Mouse (Mus musculus) cortical plate, adult 2 months (tissue): ENCODE measurements around the gene Adh1.

Source experiments
- CTCF ChIP-seq: fragments of 200-500 bp; IDR thresholded peaks from 2 replicates; pipeline ENCODE4 v1.5.1; 2011; ENCODE audit warnings: mild to moderate bottlenecking, control low read depth, low read length; ENCODE audit not compliant: insufficient read depth; ENCODE audit errors: extremely low read depth
- POLR2A ChIP-seq: fragments of 200-500 bp; IDR thresholded peaks from 2 replicates; pipeline ENCODE4 v1.6.1; 2011; ENCODE audit warnings: mild to moderate bottlenecking, low read length, control low read depth; ENCODE audit not compliant: insufficient read depth; ENCODE audit errors: extremely low read depth

- TF ChIP-seq POLR2A (no peak), CTCF (no peak)
Observed at GRCm38 (mm10) chr3:138283831-138284230, 23.0 kb downstream of the Adh1 start.
